Mouse (Mus musculus): ENCODE data around the gene Sost. TPM values are rescaled to one million over a fixed set of nuclear protein-coding genes. Genes with fewer than 3 reads are reported as not detected.

Sost gene
- polyA plus RNA-seq (2011; ENCODE audit: insufficient read length, low read depth, missing spikeins): not detected in 2 replicates

DNA sequence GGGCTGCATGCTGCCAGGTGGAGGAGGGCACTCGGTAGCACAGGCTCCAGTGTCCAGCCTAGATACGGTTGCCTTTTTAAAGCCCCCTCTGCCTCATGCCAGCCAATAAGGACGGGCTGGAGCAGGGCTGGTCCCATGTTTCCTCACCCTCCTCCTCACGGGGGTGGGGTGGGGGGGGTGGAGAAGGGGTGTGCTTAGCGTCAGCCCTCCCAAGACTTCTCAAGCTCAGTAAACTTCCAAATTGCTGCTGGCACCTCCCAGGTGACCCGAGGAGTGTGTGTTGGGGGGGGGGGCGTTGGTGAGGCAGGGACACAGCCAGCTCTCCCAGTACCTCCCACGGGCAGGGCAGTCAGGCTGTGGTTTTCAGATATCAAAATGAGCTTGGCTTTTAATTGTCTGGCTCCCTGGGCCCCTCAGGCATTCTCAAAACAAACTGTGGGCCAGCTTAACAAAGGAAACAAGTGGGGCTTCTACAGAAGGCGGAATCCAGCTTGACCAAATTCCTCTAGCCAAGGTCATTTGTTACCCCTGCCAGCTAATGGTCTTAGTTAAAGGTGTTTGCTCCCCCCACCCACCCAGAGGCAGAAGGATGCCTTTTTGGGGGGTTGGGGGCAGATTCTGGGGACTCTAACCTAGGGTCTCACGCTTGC lies at the start of gene Sost:
Gene Sost, minus strand, starts transcription at position 51 of the 650 bp plus-strand sequence.
- Histone ChIP-seq H3K27ac (ENCODE audit: insufficient read depth, low read length) (no peak within 1 kb of the TSS), H3K4me1 (ENCODE audit: control insufficient read depth, insufficient read depth, low read length) (peaks cover 2% of the 10 kb centered on the region; the same call in 1 of the 2 replicates), H3K4me3 (ENCODE audit: insufficient read depth, low read length) (no peak within 1 kb of the TSS)
- TF ChIP-seq CTCF (IDR thresholded peaks at IDR 0.05; ENCODE audit: borderline replicate concordance, insufficient read depth, low read length) (no peak), POLR2A (IDR thresholded peaks at IDR 0.05; ENCODE audit: low read depth, low read length) (no peak)

DNA sequence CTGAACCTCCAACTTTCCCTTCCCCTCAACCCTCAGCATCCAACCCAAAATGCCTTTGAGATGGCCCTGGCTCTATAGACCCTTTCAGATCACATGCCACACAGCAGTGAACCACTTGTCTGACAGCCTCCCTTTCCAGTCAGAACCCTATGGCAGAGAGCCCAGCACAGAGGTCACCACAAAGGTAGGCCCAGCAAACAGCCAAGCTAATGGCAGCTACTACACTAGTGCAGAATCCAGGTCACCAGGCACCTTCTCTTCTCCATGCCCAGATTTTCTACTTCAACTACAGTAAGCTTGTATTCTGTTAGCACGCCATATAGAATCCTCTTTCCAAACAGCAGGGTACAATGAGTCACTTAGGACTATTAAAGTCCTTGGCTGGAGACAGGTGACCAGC lies 49.3 kb upstream of the Sost start:
- Histone ChIP-seq H3K4me1 (ENCODE audit: control insufficient read depth, insufficient read depth, low read length) (no peaks in the 10 kb centered on the region), H3K27ac (ENCODE audit: insufficient read depth, low read length) (no peak overlapping the region)

DNA sequence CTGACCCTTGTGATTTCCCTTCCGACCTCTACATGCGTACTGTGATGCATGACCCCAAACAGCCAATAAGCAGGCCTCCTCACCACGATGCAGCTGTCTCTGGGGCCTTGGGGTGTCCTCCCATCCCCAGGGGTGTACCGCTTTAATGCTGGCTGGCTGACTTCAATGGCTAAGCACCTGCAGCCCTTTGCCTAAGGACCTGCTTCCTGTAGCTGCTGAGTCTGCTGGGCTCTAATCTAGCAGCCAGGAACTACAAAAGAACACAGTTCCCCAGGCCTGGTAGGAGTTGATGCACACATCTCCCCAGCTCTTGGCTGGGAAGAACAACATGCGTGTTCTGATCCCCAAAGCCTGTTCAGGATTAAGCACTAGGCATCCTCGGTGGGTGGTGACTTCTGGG lies 48.7 kb upstream of the Sost start:
- TF ChIP-seq POLR2A (IDR thresholded peaks at IDR 0.05; ENCODE audit: low read depth, low read length): no peak
- no peak for TF ChIP-seq CTCF (IDR thresholded peaks at IDR 0.05; ENCODE audit: borderline replicate concordance, insufficient read depth, low read length)
- H3K4me3 ChIP-seq (ENCODE audit: insufficient read depth, low read length): no peak overlapping the region
- H3K27ac ChIP-seq (ENCODE audit: insufficient read depth, low read length): no peak overlapping the region
- H3K4me1 ChIP-seq (ENCODE audit: control insufficient read depth, insufficient read depth, low read length): no peaks in the 10 kb centered on the region

More for the DNA sequence above, 49.3 kb upstream of the Sost start:
- H3K4me3 ChIP-seq (ENCODE audit: insufficient read depth, low read length): no peak overlapping the region
- TF ChIP-seq POLR2A (IDR thresholded peaks at IDR 0.05; ENCODE audit: low read depth, low read length): no peak
- no peak for TF ChIP-seq CTCF (IDR thresholded peaks at IDR 0.05; ENCODE audit: borderline replicate concordance, insufficient read depth, low read length)

DNA sequence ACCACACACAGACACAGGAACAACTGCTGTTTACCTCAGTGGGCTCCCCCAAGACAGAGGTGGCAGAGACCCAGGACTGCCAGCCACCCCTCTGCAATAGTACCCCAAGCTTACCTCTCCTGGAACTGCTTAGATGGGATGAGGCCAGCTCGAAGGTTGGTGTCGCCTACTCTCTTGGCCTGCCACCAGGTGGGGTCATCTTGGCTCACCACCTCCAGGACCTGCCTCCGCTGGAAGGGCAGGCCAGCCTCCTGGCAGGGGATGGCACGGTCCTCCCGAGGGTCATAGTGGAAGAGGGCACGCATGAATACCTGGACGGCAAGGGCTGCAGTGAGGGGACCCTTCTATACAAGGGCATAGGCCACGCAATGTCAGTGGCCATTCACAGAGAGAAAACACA lies 46.4 kb upstream of the Sost start:
- no peaks in the 10 kb centered on the region for H3K4me1 ChIP-seq (ENCODE audit: control insufficient read depth, insufficient read depth, low read length)
- no peak overlapping the region for H3K4me3 ChIP-seq (ENCODE audit: insufficient read depth, low read length)
- H3K27ac ChIP-seq (ENCODE audit: insufficient read depth, low read length): no peak overlapping the region
- TF ChIP-seq POLR2A (IDR thresholded peaks at IDR 0.05; ENCODE audit: low read depth, low read length): no peak
- TF ChIP-seq CTCF (IDR thresholded peaks at IDR 0.05; ENCODE audit: borderline replicate concordance, insufficient read depth, low read length): no peak

DNA sequence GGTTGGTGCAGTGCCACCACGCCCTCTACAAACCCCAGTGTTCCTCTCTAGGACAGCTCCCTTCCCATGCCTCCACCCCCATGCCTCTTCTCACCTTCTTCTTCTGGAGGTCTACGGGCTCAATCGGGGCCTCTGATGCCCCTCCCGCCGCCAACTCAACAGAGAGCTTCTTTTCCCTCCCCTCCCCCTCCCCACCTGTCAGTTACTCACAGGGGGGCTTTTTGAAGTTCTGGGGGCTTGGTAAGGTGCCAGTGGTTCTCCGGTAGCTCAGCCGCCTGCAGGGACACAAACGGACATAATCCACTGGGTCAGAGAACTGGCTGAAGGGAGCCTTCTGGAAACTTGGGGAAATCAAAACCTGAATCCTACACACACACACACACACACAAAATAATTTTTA lies 44.7 kb upstream of the Sost start:
- Histone ChIP-seq H3K4me1 (ENCODE audit: control insufficient read depth, insufficient read depth, low read length) (no peaks in the 10 kb centered on the region), H3K4me3 (ENCODE audit: insufficient read depth, low read length) (no peak overlapping the region), H3K27ac (ENCODE audit: insufficient read depth, low read length) (no peak overlapping the region)
- TF ChIP-seq CTCF (IDR thresholded peaks at IDR 0.05; ENCODE audit: borderline replicate concordance, insufficient read depth, low read length) (no peak), POLR2A (IDR thresholded peaks at IDR 0.05; ENCODE audit: low read depth, low read length) (no peak)

DNA sequence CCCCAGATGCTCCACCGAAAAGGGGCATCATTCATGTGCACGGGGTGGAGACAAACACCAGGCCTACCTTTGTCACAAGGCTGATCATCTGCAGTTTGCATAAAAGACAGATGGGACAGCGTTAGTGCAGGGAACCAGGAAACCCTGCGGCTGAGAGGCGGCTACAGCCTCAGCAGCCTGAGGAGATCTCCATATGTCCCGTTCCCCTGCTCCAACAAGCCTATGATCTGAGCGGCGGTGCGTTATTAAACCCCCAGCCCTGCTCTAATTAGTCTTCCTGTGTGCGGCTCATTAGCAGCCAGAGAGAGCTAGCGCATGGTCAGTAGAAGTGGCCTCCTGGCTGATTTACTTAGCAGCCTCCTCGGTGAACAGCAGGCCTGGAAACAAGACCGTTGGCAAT lies 43.3 kb upstream of the Sost start:
- no peak for TF ChIP-seq CTCF (IDR thresholded peaks at IDR 0.05; ENCODE audit: borderline replicate concordance, insufficient read depth, low read length)
- no peak for TF ChIP-seq POLR2A (IDR thresholded peaks at IDR 0.05; ENCODE audit: low read depth, low read length)
- H3K4me3 ChIP-seq (ENCODE audit: insufficient read depth, low read length): no peak overlapping the region
- H3K4me1 ChIP-seq (ENCODE audit: control insufficient read depth, insufficient read depth, low read length): no peaks in the 10 kb centered on the region
- H3K27ac ChIP-seq (ENCODE audit: insufficient read depth, low read length): no peak overlapping the region

DNA sequence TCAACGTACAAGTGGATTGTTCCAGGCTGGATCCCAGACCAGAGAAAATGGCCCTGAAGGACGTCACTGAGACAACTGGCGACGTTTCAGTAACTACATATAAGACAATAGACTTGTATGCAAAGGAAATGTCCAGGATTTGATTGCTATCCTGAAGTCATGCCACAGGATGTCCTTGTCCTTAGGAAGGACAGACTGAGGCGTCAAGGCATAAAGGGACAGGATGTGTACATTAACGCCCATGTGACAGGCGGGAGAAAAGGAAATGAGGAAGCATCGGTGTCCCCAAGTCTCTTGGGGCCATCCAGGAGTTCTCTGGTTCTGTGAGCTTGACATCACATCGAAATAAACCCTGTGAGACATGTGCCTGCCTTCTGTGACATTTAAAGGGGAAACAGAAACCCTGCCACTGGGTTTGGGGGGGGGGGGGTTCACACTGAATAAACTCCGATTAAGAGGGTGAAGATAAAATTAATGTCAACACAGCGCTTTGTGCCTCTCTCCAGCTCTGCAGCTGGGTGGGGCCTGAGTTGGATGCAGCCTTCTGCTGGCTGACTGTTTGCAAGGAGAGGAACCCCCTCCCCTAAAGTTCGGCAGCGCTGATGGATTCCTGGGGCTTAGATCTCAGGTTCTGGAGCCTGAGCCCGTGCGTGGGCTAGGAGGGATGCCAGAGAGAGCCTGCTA lies 42.3 kb upstream of the Sost start:
- Histone ChIP-seq H3K27ac (ENCODE audit: insufficient read depth, low read length) (no peak overlapping the region), H3K4me1 (ENCODE audit: control insufficient read depth, insufficient read depth, low read length) (no peaks in the 10 kb centered on the region)
- no peak for TF ChIP-seq CTCF (IDR thresholded peaks at IDR 0.05; ENCODE audit: borderline replicate concordance, insufficient read depth, low read length)
- TF ChIP-seq POLR2A (IDR thresholded peaks at IDR 0.05; ENCODE audit: low read depth, low read length): no peak

DNA sequence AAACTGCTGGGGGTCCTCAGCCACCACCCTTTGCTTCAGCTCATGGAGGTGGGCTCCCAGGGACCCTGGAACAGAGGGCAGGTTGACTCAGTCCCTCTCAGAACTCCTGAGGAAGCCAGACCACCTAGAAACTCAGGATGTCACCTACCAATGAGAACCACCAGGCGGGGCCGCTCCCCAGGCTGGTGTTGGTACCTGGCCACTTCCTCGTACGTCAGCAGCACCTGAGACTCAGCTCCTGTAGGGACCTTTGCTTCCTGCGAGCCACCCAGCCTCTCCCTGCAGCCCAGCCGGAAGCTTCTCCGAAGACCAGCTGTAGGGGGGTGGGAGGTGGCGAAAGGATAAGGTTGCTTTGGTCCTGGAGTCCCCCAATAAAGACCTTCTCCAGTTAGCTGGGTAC lies 41.6 kb upstream of the Sost start:
- TF ChIP-seq CTCF (IDR thresholded peaks at IDR 0.05; ENCODE audit: borderline replicate concordance, insufficient read depth, low read length): no peak
- no peak for TF ChIP-seq POLR2A (IDR thresholded peaks at IDR 0.05; ENCODE audit: low read depth, low read length)
- H3K4me1 ChIP-seq (ENCODE audit: control insufficient read depth, insufficient read depth, low read length): no peaks in the 10 kb centered on the region
- H3K27ac ChIP-seq (ENCODE audit: insufficient read depth, low read length): no peak overlapping the region
- H3K4me3 ChIP-seq (ENCODE audit: insufficient read depth, low read length): no peak overlapping the region

More for the DNA sequence above, 42.3 kb upstream of the Sost start:
- H3K4me3 ChIP-seq (ENCODE audit: insufficient read depth, low read length): no peak overlapping the region

DNA sequence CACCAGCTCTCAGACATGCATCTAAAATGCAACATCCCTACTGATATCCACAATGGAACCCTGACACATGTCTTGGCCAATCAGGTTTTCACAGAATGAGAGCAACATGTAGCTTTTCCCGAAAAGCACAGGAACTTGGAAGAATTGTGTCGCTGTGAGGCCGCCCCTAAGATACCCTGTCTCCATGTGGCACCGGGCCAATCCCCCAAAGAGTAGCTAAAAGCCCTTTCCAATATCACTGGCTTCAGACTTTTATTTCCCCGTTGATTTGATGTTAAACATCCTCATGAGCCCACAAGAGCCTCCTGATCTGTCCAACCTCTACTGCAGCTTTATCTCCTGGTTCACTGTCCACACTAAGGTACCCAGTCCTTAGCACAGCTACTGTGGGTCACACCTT lies 39.9 kb upstream of the Sost start:
- H3K4me3 ChIP-seq (ENCODE audit: insufficient read depth, low read length): no peak overlapping the region
- no peaks in the 10 kb centered on the region for H3K4me1 ChIP-seq (ENCODE audit: control insufficient read depth, insufficient read depth, low read length)
- H3K27ac ChIP-seq (ENCODE audit: insufficient read depth, low read length): no peak overlapping the region
- no peak for TF ChIP-seq POLR2A (IDR thresholded peaks at IDR 0.05; ENCODE audit: low read depth, low read length)
- no peak for TF ChIP-seq CTCF (IDR thresholded peaks at IDR 0.05; ENCODE audit: borderline replicate concordance, insufficient read depth, low read length)

DNA sequence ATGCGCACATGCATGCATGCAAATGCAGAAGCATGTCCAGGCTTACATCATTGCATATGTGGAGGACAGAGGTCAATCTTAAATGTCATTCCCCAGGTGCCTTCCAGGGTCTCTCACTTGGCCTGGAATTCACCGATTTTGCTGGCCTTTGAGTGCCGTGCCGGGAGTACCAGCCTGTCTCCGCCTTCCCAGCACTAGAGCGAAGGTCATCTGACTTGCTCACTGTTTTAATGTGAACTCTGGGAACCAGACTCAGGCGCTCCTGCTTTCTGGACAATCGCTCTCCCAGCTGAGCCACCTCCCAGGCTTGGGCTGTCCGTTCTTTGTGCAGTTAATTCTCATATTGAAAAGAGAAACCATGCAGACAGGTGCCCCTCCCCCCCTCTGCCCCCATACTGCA lies 39.5 kb upstream of the Sost start:
- no peak overlapping the region for H3K4me3 ChIP-seq (ENCODE audit: insufficient read depth, low read length)
- no peak overlapping the region for H3K27ac ChIP-seq (ENCODE audit: insufficient read depth, low read length)
- TF ChIP-seq POLR2A (IDR thresholded peaks at IDR 0.05; ENCODE audit: low read depth, low read length) (no peak), CTCF (IDR thresholded peaks at IDR 0.05; ENCODE audit: borderline replicate concordance, insufficient read depth, low read length) (no peak)
- no peaks in the 10 kb centered on the region for H3K4me1 ChIP-seq (ENCODE audit: control insufficient read depth, insufficient read depth, low read length)
